Mouse (Mus musculus): Measurements from ENCODE around the gene Ttbk1.
"Not testable (repeated sequence)": the region's sequence is repeated elsewhere in the genome, so short reads cannot be mapped to it uniquely, and the experiment has no call there.

Ttbk1 gene

DNA sequence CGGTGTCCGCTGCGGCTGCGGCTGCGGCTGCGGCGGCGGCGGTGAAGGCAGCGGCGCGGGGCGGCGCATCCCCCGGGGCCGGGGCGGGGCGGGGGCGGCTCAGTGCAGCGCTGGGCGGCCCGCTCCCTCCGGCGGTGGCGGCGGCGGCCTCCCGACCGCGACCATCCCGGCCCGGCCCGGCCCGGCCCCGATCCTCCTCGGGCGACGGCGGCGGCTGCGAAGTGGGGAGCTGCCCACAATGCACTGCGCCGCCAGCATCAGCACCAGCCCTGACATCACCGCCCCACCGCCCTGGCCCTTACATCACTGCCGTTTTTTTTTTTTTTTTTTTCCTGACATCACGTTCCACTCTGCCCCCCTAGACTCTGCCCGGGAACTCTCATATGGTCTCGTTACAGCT lies at the start of gene Ttbk1:
TSS of gene Ttbk1 (minus strand) at position 245 of the 400 bp plus-strand sequence.
- peak; percentile 70; the same call in 1 of the 2 replicates for ATAC-seq (ENCODE audit: insufficient number of reproducible peaks, low FRiP score, low TSS enrichment)

DNA sequence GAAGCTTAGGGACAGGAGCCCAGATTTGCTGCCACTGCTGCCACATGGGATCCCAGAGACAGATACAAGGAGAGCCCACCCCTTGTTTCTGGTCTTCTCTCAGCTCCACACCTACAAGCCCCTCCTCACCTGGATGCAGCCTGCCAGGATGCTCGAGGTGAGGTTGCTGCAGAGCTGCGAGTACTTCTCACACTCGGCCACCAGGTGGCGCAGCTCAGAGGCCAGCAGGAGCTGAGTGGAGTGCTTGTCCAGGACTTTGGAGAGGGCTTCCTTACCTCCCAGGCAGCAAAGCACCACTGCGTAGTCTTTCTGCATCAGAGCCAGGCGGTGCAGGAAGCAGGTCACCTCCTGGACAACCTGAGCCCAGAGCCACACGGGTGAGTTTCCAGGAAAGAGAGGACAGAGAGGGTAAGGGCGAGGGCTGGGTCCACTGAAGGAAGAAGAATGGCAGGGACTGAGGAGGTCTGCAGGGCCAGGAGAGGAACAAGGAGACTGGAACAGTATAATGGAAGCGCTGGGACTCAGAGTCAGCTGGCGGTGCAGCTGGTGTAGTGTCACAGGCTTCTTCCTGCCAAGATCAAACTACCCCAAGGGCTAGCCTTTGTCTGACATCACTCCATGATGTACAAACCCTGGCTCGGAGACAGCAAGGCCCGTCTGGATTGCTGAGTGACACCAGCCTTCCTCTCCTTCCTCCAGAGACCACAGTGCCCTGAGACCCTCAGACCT lies 38.3 kb upstream of the Ttbk1 start:
- peak; percentile 56; the same call in 1 of the 2 replicates for ATAC-seq (ENCODE audit: insufficient number of reproducible peaks, low FRiP score, low TSS enrichment)

DNA sequence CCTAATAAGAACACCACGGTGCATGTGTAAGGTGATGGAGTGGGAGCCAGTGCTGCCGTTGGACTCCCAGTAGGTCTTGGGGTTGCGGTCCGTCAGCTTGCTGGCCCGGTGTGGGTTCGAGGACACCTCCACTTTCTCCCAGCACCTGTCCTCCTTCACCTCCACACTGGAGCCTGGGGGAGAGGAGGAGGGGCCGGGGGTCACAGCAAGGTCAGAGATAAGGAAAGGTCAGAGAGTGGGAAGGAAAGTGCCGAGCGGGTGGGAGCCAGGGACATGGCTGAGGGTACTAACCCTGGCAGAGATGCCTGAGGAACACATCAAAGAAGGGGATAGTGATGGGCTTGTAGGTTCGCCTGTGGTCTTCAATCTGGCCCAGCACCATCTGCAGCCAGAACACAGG lies 37.6 kb upstream of the Ttbk1 start:
- no peak for ATAC-seq (ENCODE audit: insufficient number of reproducible peaks, low FRiP score, low TSS enrichment)

DNA sequence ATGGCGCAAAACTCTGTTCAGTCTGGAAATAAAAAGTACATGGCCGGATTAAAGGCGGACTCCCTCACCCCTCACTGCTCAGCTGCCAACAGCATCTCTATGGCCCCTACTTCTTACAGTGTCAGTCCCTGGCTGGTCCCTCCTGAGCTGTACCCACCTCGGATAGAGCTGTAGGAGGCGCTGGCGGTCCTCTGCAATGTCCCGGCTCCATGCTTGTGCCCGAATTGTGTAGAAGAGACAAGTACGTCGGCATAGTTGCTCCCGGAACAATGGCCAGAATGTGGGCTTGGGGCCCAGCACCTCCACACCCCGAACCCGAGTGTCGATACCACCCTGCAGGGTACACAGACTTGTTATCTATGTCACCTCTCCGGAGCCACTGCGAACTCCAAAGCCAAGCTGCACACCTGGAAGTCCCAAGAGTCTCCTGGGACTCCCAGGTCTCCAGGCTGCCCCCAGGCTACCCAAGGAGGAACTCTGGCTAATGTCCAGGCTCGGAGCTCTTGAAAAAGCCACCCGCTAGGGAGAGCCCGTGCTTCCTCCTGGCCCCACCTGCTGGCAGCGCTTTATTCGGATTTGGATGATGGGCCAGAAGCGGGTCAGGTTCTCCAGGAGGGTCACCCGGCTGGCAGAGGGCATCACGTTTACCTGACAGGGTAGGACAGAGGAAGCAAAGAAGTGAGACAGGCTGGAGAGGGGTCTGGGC lies 34.6 kb upstream of the Ttbk1 start:
- no peak for ATAC-seq (ENCODE audit: insufficient number of reproducible peaks, low FRiP score, low TSS enrichment)

DNA sequence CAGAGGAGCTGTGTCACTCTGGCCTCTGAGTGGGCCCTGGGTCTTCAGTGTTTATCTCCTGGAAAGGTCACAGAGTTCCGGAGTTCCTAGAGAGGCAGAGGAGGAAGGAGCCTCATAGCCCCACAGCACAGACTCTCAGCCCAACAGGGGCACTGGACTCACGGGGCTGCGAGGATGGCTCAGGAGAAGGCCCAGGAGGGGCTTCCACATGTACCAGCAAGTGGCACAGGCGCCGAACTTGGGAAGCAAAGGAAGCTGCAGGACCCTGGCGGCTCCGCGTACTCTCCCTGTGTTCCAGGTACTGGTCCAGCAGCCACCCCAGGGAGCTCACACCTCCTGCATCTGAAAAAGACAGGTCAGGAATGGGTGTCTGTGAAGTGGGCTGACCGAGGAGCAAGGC lies 33.7 kb upstream of the Ttbk1 start:
- no peak for ATAC-seq (ENCODE audit: insufficient number of reproducible peaks, low FRiP score, low TSS enrichment)

DNA sequence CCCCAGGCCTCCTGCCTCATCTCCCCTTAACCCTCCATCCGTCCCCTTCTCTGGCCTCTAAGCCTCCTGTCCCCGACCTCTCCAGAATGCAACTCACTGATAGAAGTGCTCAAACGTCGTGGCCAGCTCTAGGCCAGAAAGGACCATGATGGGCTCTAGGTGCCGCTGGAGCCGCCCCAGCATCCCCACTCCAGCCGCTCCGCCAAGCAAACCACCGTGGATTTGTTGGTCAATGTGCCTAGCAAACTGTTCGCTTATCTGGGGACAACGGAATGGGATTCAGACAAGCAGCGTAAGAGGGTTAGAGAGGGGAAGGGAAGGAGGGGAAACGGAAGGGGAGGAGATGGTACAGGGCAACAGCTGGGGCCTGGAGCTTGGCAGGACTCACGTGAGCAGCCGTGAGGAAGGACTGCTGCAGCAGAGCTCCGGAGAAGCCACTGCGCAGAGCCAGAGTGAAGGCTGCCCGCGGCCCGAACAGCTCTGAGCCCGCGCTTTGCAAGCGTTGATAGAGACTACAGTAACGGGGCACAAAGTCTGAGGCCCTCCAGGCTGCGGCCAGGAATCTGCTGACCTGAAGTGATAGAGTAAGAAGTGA lies 33.0 kb upstream of the Ttbk1 start:
- ATAC-seq (ENCODE audit: insufficient number of reproducible peaks, low FRiP score, low TSS enrichment), result no peak

DNA sequence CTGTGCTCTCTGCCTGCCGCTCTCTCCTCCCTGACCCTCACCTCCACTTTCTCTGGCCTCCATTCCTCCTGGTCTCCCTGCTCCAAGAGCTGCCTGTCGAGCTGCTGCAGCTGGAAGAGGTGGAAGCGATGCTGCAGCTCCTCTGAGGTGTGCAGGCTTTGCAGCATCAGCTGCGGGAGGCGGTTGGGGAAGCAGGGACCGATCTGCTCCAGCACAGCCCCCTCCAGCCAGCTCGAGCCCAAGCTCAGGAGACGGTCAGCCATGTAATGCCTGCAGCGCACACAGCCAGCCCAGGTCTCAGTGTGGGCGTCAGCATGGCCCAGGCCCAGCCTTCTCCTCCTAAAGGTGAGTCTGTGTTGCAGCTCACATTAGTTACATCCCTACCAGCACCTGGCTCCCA lies 32.5 kb upstream of the Ttbk1 start:
- no peak for ATAC-seq (ENCODE audit: insufficient number of reproducible peaks, low FRiP score, low TSS enrichment)

DNA sequence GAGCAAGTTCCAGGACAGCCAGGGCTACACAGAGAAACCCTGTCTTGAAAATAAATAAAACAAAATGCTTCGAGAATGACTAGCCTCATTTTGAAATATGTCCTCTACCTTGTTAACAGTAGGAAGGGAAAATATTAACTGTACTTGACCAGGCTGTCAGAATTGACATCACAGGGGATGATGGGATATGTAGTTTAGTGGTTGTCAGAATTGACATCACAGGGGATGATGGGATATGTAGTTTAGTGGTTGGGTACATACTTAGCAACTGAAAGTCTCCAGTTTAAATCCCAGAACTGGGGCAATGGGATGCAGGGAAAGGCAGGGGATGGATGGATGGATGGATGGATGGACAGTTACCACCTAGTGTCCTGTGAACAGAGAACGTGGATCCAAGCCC lies 25.9 kb upstream of the Ttbk1 start:
- no peak; the same call in 1 of the 2 replicates for ATAC-seq (ENCODE audit: insufficient number of reproducible peaks, low FRiP score, low TSS enrichment)

DNA sequence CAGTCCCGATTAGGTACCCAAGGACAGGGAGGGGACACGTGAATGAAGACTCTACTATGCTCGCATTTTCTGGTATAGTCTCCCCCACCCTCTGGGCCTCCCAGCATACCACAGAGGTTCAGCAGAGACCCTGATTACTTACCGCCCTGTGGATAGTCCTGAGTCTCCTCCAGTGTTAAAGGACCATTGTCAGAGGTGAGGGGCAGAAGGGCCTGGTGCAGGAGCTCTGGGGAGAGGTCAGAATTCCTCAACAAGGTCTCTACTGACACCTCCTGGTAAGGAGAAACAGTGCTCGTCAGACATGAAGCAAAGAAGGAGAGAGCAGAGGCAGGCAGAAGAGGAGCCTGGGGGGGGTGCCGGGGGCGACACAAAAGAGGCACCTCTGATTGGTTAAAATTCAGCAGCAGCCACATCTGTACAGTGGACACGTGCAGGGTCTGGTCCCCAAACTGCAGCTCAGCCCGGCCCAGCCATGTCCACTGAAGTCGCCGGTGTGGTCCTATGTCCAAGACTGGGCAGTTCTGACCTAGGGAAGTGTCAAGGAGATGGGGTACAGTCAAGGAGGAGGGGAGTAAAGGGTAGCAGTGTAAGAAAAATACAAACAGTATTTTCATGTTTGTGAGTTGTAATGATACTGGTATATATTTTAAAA lies 23.7 kb upstream of the Ttbk1 start:
- ATAC-seq (ENCODE audit: insufficient number of reproducible peaks, low FRiP score, low TSS enrichment), result no peak

DNA sequence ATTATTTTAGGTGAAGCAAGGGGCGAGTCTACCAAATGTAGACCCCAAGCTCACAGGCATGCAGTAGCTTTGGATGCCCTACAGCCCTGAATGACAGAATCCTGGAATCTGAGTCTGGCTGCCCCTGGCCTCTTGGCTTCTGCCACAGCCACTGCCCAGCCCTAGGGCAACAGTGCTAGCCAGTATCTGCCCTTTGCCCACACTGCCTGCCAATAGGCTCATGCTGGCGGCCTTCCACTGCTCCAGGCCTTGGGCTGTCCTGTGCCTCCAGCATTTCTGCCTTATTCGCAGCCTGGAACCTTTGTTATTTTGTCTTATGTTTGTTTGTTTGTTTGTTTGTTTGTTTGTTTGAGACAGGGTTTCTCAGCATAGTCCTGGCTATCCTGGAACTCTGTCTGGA lies 18.1 kb upstream of the Ttbk1 start:
- ATAC-seq (ENCODE audit: insufficient number of reproducible peaks, low FRiP score, low TSS enrichment), result no peak

DNA sequence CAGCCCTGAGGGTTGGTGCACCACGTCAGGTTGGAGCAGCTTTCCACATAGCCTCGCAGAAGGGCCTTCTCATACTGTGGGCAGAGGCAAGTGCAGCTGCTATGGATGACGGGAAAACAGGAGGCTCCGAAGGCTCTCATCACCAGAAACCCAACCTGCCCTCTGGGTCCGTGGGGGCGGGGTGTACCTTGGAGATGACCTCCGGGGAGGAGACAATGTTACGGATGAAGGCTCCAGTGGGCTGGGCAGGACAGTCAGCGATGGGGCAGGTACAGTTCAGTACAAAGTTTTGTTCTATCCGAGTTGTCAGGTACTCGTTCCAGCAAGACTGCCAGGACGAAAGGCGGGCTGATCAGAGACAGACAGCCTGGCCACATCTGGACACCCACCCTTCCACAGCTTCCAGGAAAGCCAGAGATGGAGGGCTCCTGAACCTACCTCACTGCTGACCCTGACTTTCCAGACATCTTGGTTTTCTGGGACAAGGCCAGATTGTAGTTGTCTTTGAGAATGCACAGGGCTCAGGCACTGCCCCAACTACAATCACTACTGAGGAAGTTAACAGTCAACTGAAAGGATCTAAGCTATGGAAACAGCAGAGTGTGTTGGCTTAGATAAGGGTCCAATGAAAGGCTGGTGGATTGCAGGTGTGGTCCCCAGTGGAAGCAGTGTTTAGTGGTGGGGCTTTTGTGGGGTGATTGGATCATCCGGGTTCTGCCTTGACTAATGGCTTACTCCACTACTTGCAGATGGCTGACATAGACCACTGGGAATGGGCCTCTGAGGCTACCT lies 16.6 kb upstream of the Ttbk1 start:
- no peak for ATAC-seq (ENCODE audit: insufficient number of reproducible peaks, low FRiP score, low TSS enrichment)

DNA sequence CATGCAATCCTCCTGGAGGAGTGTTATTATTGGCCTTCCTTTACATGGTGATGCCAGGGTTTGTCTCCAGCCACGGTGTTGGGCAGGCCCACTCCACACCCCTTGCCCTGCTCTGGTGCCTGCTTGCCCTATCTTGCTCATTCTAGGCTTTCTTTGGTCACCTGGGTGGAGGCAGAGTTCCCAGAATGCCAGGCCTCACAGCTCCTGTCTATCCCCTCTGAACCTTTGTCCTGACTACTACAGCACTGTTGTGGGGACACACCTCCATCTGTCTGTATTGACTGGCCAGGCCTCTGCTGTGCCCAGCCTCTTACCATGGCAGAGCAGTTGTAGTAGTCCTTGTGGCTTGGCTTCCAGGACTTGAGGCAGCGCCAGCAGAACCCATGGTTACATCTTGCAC lies 15.3 kb upstream of the Ttbk1 start:
- ATAC-seq (ENCODE audit: insufficient number of reproducible peaks, low FRiP score, low TSS enrichment), result no peak

DNA sequence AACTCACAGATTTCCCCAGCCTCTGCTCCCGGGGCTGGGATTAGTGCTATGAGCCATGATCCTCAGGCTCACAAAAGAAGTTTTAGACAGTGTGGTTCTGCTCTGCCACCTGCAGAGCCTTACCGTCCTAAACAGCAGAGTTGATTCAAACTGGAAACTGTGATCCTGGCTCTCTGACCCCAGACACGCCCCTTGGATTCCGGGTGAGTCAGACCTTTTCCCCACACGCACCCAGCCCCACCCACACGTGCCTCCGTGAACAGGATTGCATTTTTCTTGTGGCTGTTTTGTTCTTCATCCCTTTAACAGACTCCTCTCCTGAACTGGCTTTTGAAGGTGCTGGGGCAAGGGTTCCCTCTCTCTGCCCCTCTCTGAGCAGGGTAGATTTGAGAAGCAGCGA lies 10.5 kb upstream of the Ttbk1 start:
- ATAC-seq (ENCODE audit: insufficient number of reproducible peaks, low FRiP score, low TSS enrichment), result no peak

DNA sequence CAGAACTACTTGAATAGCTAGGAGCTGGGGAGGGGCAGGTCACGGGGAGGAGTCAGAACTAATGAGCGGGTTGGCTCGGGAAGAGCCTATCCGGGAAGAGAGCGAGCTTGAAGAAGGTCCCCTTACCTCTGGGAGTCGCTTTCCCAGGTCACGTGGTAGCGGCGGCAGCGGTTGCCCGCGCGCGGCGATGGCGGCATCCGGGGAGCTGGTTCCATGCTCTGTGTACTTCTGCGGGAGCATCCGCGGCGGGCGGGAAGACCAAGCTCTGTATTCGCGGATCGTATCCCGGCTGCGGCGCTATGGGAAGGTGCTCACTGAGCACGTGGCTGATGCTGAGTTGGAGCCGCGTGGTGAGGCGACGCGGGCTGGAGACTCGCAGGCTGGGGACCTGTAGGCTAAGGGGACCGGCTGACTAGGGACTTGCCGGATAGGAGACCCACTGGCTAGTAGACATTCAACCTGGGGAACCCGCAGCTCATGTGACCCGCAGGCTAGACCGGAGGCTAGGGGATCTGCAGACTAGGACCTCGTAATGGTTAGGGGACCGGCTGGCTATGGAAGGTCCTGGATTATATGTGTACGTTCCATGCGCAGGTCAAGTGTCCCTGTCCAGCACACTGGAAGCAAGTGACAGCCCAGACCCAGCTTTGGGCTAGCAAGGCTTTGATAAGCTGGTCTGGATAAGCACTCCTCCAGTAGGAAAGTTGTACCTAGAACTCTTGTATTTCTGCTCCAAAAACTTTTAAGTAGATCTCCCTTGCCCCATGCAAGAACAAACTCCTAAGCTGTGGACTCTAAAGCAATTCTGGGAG lies 9.4 kb upstream of the Ttbk1 start, which contains the start of gene Dnph1:
TSS of gene Dnph1 (plus strand) at position 89 of the 812 bp plus-strand sequence.
- peak; percentile 91 for ATAC-seq (ENCODE audit: insufficient number of reproducible peaks, low FRiP score, low TSS enrichment)

DNA sequence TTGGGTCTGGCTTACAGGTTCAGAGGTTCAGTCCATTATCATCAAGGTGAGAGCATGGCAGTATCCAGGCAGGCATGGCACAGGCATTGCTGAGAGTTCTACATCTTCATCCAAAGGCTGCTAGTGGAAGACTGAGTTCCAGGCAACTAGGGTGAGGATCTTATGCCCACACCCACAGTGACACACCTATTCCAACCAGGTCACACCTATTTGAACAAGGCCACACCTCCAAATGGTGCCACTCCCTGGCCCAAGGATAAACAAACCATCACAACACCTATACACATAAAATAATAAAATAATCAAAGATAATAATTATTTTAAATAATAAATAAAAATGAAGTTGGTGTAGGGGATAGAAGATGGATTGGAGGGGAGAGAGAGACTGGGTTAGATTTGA lies 8.6 kb upstream of the Ttbk1 start:
- not testable (repeated sequence) for ATAC-seq (ENCODE audit: insufficient number of reproducible peaks, low FRiP score, low TSS enrichment)

DNA sequence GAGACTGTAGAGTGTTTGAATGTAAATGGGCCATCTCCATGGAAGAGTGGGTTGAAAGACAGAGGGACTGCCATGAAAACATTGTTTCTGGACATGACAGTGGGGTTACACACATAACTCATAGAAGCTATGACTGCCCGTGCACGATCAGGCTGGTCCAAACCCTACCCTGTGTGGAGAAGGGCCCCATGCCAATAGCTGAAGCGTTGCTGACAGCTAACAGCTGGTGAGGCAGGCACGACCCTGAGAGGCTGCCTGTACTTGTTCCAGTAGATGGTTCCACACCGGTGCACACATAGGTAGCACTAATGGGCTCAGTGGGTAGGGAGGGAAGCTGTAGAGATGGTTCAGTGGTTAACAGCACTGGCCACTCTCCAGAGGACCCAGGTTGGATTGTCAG lies 8.0 kb upstream of the Ttbk1 start:
- no peak for ATAC-seq (ENCODE audit: insufficient number of reproducible peaks, low FRiP score, low TSS enrichment)

DNA sequence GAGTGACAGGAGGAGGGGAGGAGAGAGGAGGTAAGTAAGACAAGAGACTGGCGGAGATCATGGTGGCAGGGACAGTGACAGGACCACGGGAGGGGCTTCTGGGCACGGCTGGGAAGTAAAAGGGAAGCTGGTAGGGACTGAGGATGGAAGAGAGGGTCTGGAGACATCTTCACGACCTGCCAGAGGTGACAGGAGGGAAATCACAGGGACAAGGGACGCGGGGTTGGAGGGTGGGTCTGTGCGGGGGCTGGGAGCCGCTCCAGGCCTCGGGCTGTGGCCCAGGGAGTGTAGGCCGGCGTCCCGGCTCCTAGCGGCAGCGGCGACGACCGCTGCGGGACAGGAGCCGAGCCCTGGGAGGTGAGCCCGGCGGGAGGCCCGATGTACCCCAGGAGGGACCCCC lies 480 bp downstream of the Ttbk1 start:
- no peak for ATAC-seq (ENCODE audit: insufficient number of reproducible peaks, low FRiP score, low TSS enrichment)

DNA sequence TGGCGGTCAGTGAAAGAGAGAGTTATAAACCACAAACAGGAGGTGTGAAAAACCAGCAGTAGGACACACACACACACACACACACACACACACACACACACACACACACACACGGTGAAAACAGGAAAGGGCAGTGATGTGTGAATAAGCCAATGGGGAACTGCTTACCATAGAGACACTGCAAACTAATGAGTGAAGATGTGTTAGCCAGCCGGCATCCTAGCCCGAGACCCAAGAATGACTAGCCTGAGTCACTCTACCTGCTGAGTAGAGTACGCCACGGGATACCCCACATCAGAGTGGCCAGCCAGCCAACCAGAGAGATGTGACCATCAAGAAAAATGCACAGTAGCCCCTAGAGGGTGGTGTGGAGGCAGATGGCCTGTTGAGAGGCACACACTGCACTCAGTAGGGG lies 3.0 kb downstream of the Ttbk1 start:
- 0 out of 2 replicates have a peak, but pooled peaks have one; percentile 26 for ATAC-seq (ENCODE audit: insufficient number of reproducible peaks, low FRiP score, low TSS enrichment)

DNA sequence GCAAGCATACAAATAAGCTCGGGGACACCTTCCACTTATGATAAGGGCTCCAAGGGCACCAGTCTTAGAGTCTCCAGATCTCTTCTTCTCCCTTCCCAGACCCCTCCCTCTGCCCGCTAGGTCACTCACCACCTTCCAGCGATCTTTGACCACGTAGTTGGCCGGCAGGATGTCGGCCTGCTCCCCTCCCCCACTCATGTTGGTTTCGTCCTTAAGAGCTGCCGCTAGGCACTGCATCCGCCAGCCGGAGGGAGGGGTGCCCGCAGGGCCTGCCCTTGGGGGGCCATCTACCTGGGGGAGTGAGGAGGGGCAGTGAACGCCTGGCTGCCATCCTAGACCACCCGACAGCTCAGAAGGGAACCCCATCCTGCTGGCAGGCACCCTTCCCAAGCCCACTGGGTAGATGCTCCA lies 3.4 kb downstream of the Ttbk1 start:
- peak; percentile 9; the same call in 1 of the 2 replicates for ATAC-seq (ENCODE audit: insufficient number of reproducible peaks, low FRiP score, low TSS enrichment)

Measured in cerebellum, adult (tissue).